Mouse (Mus musculus) liver, adult 2 months (tissue): ENCODE results near the gene Gm3591.
"Not testable (repeated sequence)": the region's sequence is repeated elsewhere in the genome, so short reads cannot be mapped to it uniquely, and the experiment has no call there.

Experiments used
- CTCF ChIP-seq: fragments of 200-500 bp; IDR thresholded peaks from 2 replicates; pipeline ENCODE4 v1.5.1; 2011; ENCODE audit warnings: low read depth, low read length, control low read depth
- POLR2A ChIP-seq: fragments of 200-500 bp; IDR thresholded peaks from 2 replicates; pipeline ENCODE4 v1.6.1; 2011; ENCODE audit warnings: low read length, control low read depth; ENCODE audit not compliant: insufficient read depth; ENCODE audit errors: extremely low read depth

DNA sequence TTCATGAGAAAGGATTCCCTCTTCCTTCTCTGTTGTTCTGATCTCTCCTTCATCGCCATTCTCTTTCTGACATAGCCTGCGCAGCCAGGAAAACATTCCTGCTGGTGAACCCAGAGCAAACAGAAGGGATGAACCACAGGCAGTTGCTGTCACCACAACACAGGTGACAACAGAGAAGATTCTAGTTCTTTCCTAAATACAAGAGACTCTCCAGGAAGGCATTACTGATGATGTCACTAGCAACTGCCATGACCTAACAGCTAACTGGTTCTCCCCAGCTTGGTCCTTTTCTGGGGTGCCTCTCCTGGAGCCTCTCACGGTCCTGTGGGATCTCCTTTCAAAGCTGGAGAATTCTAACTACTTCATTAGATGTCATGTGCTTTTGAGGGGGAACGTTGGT lies 22.1 kb downstream of the Gm3591 start, which contains the start of gene Gm16440:
- TF ChIP-seq POLR2A, CTCF: not testable (repeated sequence)
